Mouse (Mus musculus) kidney, adult 11 months (tissue): ENCODE measurements around the gene Pip4k2b.
"Not testable (repeated sequence)": the region's sequence is repeated elsewhere in the genome, so short reads cannot be mapped to it uniquely, and the experiment has no call there.

Experiments
- DNase-seq: peaks from one replicate; pipeline ENCODE4 v3.0.0; 2022

The Pip4k2b gene

GRCm38 (mm10) chr11:97744063-97744717 lies at the start of gene Pip4k2b:
Pip4k2b (minus strand) TSS chr11:97744704.
- peak; percentile 52 for DNase-seq

- DNase-seq = no peak
These were observed 48.7 kb upstream of the Pip4k2b start for GRCm38 (mm10) chr11:97793165-97793564.

- not testable (repeated sequence) for DNase-seq
These were observed 46.4 kb upstream of the Pip4k2b start for GRCm38 (mm10) chr11:97790778-97791438.

- DNase-seq = no peak
These were observed 45.2 kb upstream of the Pip4k2b start for GRCm38 (mm10) chr11:97789727-97790126.

GRCm38 (mm10) chr11:97787961-97788360 lies 43.5 kb upstream of the Pip4k2b start:
- no peak for DNase-seq

GRCm38 (mm10) chr11:97782564-97782895 lies 38.0 kb upstream of the Pip4k2b start:
- DNase-seq = no peak

- peak; percentile 97 for DNase-seq
These were observed 37.5 kb upstream of the Pip4k2b start, which contains the start of gene Rpl23 for GRCm38 (mm10) chr11:97781832-97782563. Rpl23 (minus strand) TSS chr11:97782437.

GRCm38 (mm10) chr11:97781478-97781831 lies 37.0 kb upstream of the Pip4k2b start:
- no peak for DNase-seq

- no peak for DNase-seq
These were observed 35.6 kb upstream of the Pip4k2b start for GRCm38 (mm10) chr11:97779968-97780701.

- DNase-seq = no peak
These were observed 34.4 kb upstream of the Pip4k2b start for GRCm38 (mm10) chr11:97778918-97779317.

- DNase-seq = no peak
These were observed 32.6 kb upstream of the Pip4k2b start for GRCm38 (mm10) chr11:97777129-97777529.

- DNase-seq = no peak
These were observed 32.1 kb upstream of the Pip4k2b start for GRCm38 (mm10) chr11:97776497-97777128.

GRCm38 (mm10) chr11:97775808-97776496 lies 31.4 kb upstream of the Pip4k2b start, which contains the start of gene 1700001P01Rik:
1700001P01Rik (minus strand) TSS chr11:97775918.
- no peak for DNase-seq

GRCm38 (mm10) chr11:97775186-97775585 lies 30.7 kb upstream of the Pip4k2b start:
- DNase-seq = no peak

- no peak for DNase-seq
These were observed 26.9 kb upstream of the Pip4k2b start for GRCm38 (mm10) chr11:97771410-97771809.

GRCm38 (mm10) chr11:97769704-97770103 lies 25.2 kb upstream of the Pip4k2b start:
- DNase-seq = no peak

GRCm38 (mm10) chr11:97766154-97766881 lies 21.8 kb upstream of the Pip4k2b start, which contains the start of gene Cwc25:
Cwc25 (minus strand) TSS chr11:97766556.
- peak; percentile 94 for DNase-seq

GRCm38 (mm10) chr11:97761638-97762037 lies 17.1 kb upstream of the Pip4k2b start:
- no peak for DNase-seq

GRCm38 (mm10) chr11:97758942-97759341 lies 14.4 kb upstream of the Pip4k2b start:
- no peak for DNase-seq

- no peak for DNase-seq
These were observed 13.6 kb upstream of the Pip4k2b start for GRCm38 (mm10) chr11:97758125-97758524.

- no peak for DNase-seq
These were observed 8.8 kb upstream of the Pip4k2b start for GRCm38 (mm10) chr11:97753277-97753676.
